Mouse (Mus musculus) limb, embryonic 12.5 days (tissue): ENCODE measurements around the gene Coq9. TPM values are rescaled to one million over a fixed set of nuclear protein-coding genes. Genes with fewer than 3 reads are reported as not detected.

Experiments used
- ATAC-seq: fragments of 200-750 bp; cut with Nextera tagmentation; 2 replicates; pipeline ENCODE4 v1.8.0; 2017; ENCODE audit warnings: low read depth, moderate TSS enrichment; ENCODE audit not compliant: insufficient number of reproducible peaks, insufficient read depth, low FRiP score, low TSS enrichment
- H3K27ac ChIP-seq: fragments of 300-500 bp; sonication (generic); 2 replicates; pipeline ENCODE4 v1.5.1; 2016; ENCODE audit warnings: mild to moderate bottlenecking, moderate library complexity
- H3K27me3 ChIP-seq: fragments of 300-500 bp; sonication (generic); 2 replicates; pipeline ENCODE4 v1.6.1; 2016; ENCODE audit warnings: mild to moderate bottlenecking, moderate library complexity
- H3K36me3 ChIP-seq: fragments of 300-500 bp; sonication (generic); 2 replicates; pipeline ENCODE4 v1.6.1; 2016; ENCODE audit warnings: mild to moderate bottlenecking, moderate library complexity
- H3K4me1 ChIP-seq: fragments of 300-500 bp; sonication (generic); replicated peaks from 2 replicates; pipeline ENCODE4 v1.6.1; 2016
- H3K4me2 ChIP-seq: fragments of 300-500 bp; sonication (generic); 2 replicates; pipeline ENCODE4 v1.6.1; 2016; ENCODE audit warnings: mild to moderate bottlenecking, moderate library complexity
- H3K4me3 ChIP-seq: fragments of 300-500 bp; sonication (generic); replicated peaks from 2 replicates; pipeline ENCODE4 v1.5.1; 2016; ENCODE audit warnings: mild to moderate bottlenecking
- H3K9ac ChIP-seq: fragments of 300-500 bp; sonication (generic); replicated peaks from 2 replicates; pipeline ENCODE4 v1.6.1; 2016; ENCODE audit warnings: mild to moderate bottlenecking, moderate library complexity
- H3K9me3 ChIP-seq: fragments of 300-500 bp; sonication (generic); 2 replicates; pipeline ENCODE4 v1.6.1; 2016; ENCODE audit warnings: mild to moderate bottlenecking, moderate library complexity
- WGBS: fragments of 180-500 bp; shearing (Covaris S2); methylation state at CpG from one replicate; pipeline ENCODE4 v1.1.7; 2016; 5-methylcytosine and 5-hydroxymethylcytosine counted together
- polyA plus RNA-seq: library from polyadenylated mRNA; unstranded; fragments of >200 nt; fragmentation: Nextera tagmentation; extraction: Ambion mirVana; gene quantifications from 2 replicates; pipeline ENCODE4 v1.2.1, GENCODE M21; 2016

The Coq9 gene
- polyA plus RNA-seq, 1 experiment from 2014 or later: 64.4 TPM

DNA sequence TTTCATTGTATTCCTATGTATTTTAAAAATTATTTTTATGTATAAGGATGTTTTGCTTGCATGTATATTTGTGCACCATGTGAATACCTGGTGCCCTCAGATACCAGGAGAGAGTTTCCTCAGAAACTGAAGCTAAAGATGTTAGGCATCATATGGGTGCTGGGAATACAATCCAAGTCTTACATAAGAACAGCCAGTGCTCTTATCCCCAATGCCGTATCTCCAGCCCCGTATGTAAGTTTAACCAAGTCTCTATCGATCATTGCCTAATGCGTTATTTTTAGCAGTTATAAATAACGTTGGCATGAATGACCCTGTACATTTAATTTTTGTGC lies 18.9 kb downstream of the Coq9 start:
- H3K27me3 ChIP-seq: no peaks in the 10 kb centered on the region
- H3K36me3 ChIP-seq: peaks cover 51% of the 10 kb centered on the region
- no peak for ATAC-seq
- peak overlapping the region; percentile 97; the same call in 1 of the 2 replicates for H3K4me3 ChIP-seq
- H3K9me3 ChIP-seq: no peaks in the 10 kb centered on the region
- H3K9ac ChIP-seq: no peak overlapping the region
- H3K27ac ChIP-seq: no peak overlapping the region
- H3K4me2 ChIP-seq: peak overlapping the region; percentile 21; the same call in 1 of the 2 replicates
- peaks cover 13% of the 10 kb centered on the region for H3K4me1 ChIP-seq
- 34% methylated on average over 5 of the region's 5 CpGs for WGBS

DNA sequence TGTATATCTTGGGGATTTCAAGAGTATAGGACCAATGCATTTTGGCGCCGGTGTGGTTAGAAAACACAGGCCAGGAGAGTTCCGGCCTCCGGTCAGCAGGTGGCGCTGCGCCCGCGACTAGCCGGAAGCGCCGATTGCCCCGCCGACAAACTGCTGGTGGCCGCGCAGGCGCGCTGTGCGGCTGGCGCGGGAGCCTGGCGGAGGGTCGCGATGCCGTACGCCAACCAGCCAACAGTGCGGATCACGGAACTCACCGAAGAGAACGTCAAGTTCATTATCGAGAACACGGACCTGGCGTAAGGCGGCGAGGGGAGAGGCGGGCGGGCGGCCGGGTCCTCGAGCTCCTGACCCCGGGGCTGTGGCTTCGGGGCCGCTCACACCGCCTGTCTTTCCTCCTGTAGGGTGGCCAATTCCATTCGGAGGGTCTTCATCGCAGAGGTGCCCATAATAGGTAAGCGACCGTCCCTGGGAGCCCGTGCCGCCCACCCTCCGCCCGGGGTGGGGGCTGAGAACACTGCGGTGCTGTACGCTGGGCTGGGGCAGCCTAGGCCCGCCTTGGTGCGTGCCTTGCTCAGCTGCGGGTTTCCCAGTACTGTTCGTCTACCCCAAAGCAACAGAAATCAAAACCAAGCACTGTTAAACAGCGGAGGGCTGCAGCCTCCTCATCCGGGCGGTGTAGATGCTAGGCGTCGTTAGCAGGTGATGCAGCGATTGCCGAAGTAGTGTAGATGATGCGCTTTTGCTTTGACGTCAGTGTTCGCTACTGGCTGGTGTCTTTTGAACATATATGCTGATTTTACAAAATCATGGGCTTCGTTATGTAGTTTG lies 19.4 kb downstream of the Coq9 start, which contains the start of gene Polr2c:
Gene Polr2c (plus strand): TSS at position 105 of the 828 bp plus-strand sequence.
- WGBS: 1% methylated on average over 68 of the region's 68 CpGs
- Histone ChIP-seq H3K9me3 (no peaks in the 10 kb centered on the region), H3K27ac (peak within 1 kb of the TSS; percentile 72), H3K36me3 (peaks cover 51% of the 10 kb centered on the region), H3K4me3 (peak within 1 kb of the TSS; percentile 97), H3K9ac (peak within 1 kb of the TSS; percentile 92), H3K4me2 (peak within 1 kb of the TSS; percentile 71), H3K4me1 (peaks cover 13% of the 10 kb centered on the region), H3K27me3 (no peaks in the 10 kb centered on the region)
- peak; percentile 75 for ATAC-seq

DNA sequence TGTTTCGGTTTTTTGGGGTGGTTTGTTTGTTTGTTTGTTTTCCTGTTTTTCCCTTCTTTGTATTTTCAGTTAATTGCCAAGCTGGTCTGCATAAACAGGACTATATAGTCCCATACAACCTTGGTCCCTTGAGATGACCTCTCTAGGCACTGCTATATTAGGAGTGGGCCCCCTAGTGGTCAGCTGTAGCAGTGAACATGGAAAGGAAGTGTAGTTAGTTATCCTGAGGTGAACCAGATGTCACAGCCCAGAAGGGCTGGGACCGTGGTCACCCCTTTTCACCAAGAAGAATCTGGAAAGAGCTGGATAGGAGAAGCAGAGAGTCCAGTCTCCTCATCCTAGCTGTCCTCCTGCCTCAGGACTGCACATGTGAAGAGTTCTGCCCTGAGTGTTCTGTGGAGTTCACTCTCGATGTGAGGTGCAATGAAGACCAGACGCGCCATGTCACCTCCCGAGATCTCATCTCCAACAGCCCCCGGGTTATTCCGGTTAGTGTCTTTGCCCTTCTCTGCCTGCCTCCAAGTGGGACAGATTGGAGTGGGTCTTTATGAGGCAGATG lies 23.3 kb downstream of the Coq9 start:
- peaks cover 63% of the 10 kb centered on the region for H3K36me3 ChIP-seq
- H3K4me3 ChIP-seq: no peak overlapping the region
- peaks cover 13% of the 10 kb centered on the region for H3K4me1 ChIP-seq
- no peak overlapping the region for H3K27ac ChIP-seq
- 70% methylated on average over 8 of the region's 8 CpGs for WGBS
- no peaks in the 10 kb centered on the region for H3K9me3 ChIP-seq
- no peaks in the 10 kb centered on the region for H3K27me3 ChIP-seq
- no peak overlapping the region for H3K4me2 ChIP-seq
- H3K9ac ChIP-seq: no peak overlapping the region
- no peak for ATAC-seq

- no peaks in the 10 kb centered on the region for H3K9me3 ChIP-seq
- no peak overlapping the region for H3K4me3 ChIP-seq
- H3K4me2 ChIP-seq: no peak overlapping the region
- H3K9ac ChIP-seq: no peak overlapping the region
- no peak overlapping the region for H3K27ac ChIP-seq
- 85% methylated on average over 12 of the region's 12 CpGs for WGBS
- no peak for ATAC-seq
- H3K27me3 ChIP-seq: no peaks in the 10 kb centered on the region
- H3K36me3 ChIP-seq: peaks cover 74% of the 10 kb centered on the region
- peaks cover 13% of the 10 kb centered on the region for H3K4me1 ChIP-seq
Observed at GRCm38 (mm10) chr8:94862487-94863220, 24.5 kb downstream of the Coq9 start.

GRCm38 (mm10) chr8:94863897-94864673 lies 26.0 kb downstream of the Coq9 start:
- no peak overlapping the region for H3K4me3 ChIP-seq
- no peak overlapping the region for H3K27ac ChIP-seq
- no peak overlapping the region for H3K4me2 ChIP-seq
- H3K4me1 ChIP-seq: peaks cover 1% of the 10 kb centered on the region; the same call in 1 of the 2 replicates
- no peaks in the 10 kb centered on the region for H3K27me3 ChIP-seq
- H3K9me3 ChIP-seq: no peaks in the 10 kb centered on the region
- 70% methylated on average over 10 of the region's 10 CpGs for WGBS
- no peak for ATAC-seq
- H3K9ac ChIP-seq: no peak overlapping the region
- peaks cover 82% of the 10 kb centered on the region for H3K36me3 ChIP-seq

GRCm38 (mm10) chr8:94865292-94865691 lies 27.2 kb downstream of the Coq9 start:
- 79% methylated on average over 10 of the region's 10 CpGs for WGBS
- H3K4me3 ChIP-seq: no peak overlapping the region
- H3K36me3 ChIP-seq: peaks cover 79% of the 10 kb centered on the region

DNA sequence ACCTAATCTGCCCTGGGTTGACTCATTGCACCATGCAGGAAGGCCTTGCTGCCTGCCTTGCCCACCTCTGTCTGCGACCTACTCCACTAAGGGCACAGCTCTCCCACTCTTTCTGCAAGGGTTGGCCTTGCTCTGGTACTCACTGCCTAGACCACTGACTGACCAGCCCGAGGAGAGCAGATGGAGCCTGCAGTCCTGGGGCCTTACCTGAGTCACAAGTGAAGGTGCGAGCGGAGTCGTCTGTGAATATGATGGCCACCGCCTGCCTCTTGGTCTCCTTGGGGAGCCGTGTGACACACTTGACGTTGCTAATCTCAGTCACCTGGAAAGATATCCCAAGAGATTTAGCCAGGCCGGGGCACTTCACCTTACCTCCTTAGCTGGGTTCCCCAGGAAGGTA lies 28.8 kb downstream of the Coq9 start:
- peaks cover 22% of the 10 kb centered on the region for H3K4me1 ChIP-seq
- H3K9ac ChIP-seq: no peak overlapping the region
- H3K27me3 ChIP-seq: peaks cover 7% of the 10 kb centered on the region; the same call in 1 of the 2 replicates
- H3K36me3 ChIP-seq: peaks cover 64% of the 10 kb centered on the region
- ATAC-seq: no peak
- H3K27ac ChIP-seq: no peak overlapping the region
- no peak overlapping the region for H3K4me2 ChIP-seq
- H3K4me3 ChIP-seq: no peak overlapping the region
- 88% methylated on average over 9 of the region's 9 CpGs for WGBS
- no peaks in the 10 kb centered on the region for H3K9me3 ChIP-seq

More at GRCm38 (mm10) chr8:94865292-94865691, 27.2 kb downstream of the Coq9 start:
- H3K9me3 ChIP-seq: no peaks in the 10 kb centered on the region
- H3K4me2 ChIP-seq: no peak overlapping the region
- H3K9ac ChIP-seq: no peak overlapping the region
- H3K27ac ChIP-seq: no peak overlapping the region
- H3K27me3 ChIP-seq: peaks cover 7% of the 10 kb centered on the region; the same call in 1 of the 2 replicates
- peaks cover 7% of the 10 kb centered on the region for H3K4me1 ChIP-seq
- ATAC-seq: no peak

DNA sequence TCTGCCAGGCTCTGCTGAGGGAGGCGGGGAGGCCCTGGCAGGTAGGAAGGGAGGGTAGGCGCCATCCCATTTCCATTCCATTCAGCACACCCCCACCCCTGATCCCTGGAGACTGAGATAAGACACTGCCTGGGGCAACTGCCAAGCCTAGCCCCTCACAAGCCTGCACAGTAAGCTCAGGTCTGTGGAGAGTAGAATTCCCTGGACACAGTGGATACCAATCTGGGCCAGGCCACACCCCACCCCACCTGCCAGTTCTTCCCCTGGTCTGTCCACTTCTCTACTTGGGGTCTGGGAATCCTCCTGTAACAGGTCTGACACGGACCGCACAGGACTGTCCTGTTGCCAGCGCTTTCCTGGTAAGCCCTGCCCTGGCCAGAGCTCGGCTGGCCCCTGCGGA lies 31.0 kb downstream of the Coq9 start:
- Histone ChIP-seq H3K36me3 (peaks cover 42% of the 10 kb centered on the region), H3K4me2 (no peak overlapping the region), H3K9ac (no peak overlapping the region; the same call in 1 of the 2 replicates), H3K4me3 (no peak overlapping the region), H3K27ac (no peak overlapping the region), H3K9me3 (no peaks in the 10 kb centered on the region), H3K4me1 (peaks cover 33% of the 10 kb centered on the region), H3K27me3 (peaks cover 9% of the 10 kb centered on the region)
- WGBS: 67% methylated on average over 7 of the region's 7 CpGs
- no peak for ATAC-seq

DNA sequence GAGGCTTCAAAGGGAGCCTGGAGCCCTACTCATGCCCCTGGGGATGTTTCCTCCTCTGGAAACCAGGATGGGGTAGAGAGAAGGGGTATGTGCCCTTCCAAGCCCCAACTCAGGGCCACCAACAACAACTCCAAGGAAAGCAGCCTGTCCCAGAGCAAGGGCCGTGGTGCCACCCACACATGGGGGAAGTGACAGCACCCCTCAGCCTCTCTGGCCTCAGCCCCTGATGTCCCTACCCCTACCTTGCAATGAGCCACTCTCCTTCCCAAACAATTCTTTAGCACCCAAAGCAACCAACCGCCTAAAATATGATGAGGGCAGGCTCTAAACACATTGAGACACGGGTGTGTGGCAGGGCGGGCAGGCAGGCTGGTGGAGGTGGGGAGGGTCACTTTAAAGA lies 31.9 kb downstream of the Coq9 start:
- Histone ChIP-seq H3K27me3 (peaks cover 18% of the 10 kb centered on the region), H3K4me1 (peaks cover 42% of the 10 kb centered on the region), H3K27ac (no peak overlapping the region), H3K9me3 (no peaks in the 10 kb centered on the region), H3K36me3 (peaks cover 33% of the 10 kb centered on the region), H3K4me3 (peak overlapping the region; percentile 51), H3K4me2 (peak overlapping the region; percentile 92), H3K9ac (peak overlapping the region; percentile 57; the same call in 1 of the 2 replicates)
- WGBS: 40% methylated on average over 4 of the region's 4 CpGs
- ATAC-seq: no peak

DNA sequence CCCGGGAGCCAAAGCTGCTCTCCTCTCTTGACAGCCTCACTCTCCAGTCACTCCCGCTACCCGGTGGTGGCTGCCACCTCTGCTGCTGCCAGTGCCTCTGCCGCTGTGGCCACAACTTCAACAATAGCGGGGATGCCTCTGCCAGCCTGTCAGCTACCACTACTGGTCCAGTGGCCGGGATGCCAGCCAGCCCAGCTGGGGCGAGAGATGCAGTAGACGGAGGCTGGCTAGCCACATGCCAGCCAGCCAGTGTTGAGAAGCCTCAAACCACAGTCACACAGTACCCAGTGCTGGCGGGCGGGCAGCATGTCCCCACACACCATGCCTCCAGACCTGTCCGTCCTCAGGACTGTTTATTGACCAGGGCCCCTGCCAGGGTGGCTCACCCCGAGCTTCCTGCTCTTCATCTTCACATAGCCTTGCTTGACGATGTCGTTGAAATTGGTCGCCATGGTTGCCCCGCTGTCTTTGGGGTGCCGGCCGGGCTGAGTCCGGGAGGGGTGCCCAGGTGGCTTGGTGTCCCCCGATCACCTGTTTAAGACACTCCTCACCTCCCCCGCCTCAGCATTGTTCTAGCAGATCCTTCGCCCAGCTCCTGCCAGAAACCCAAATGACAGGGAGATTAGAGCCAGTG lies 32.5 kb downstream of the Coq9 start:
- no peak overlapping the region for H3K27ac ChIP-seq
- ATAC-seq: 0 out of 2 replicates have a peak, but pooled peaks have one; percentile 3
- H3K9ac ChIP-seq: peak overlapping the region; percentile 57
- peak overlapping the region; percentile 51 for H3K4me3 ChIP-seq
- H3K4me1 ChIP-seq: peaks cover 48% of the 10 kb centered on the region
- peaks cover 23% of the 10 kb centered on the region for H3K27me3 ChIP-seq
- H3K4me2 ChIP-seq: peak overlapping the region; percentile 92
- no peaks in the 10 kb centered on the region for H3K9me3 ChIP-seq
- peaks cover 27% of the 10 kb centered on the region for H3K36me3 ChIP-seq
- 14% methylated on average over 22 of the region's 22 CpGs for whole genome bisulfite sequencing
